Mouse (Mus musculus): ENCODE results near the gene Dst. TPM values are rescaled to one million over a fixed set of nuclear protein-coding genes. Genes with fewer than 3 reads are reported as not detected.

Gene Dst
- polyA plus RNA-seq, 1 experiment from 2014 or later: 63.1 TPM

GRCm38 (mm10) chr1:34077941-34078340 lies 169.9 kb downstream of the Dst start:
- H3K4me1 ChIP-seq (replicated peaks; ENCODE audit: control insufficient read depth, insufficient read depth, low read length): peaks cover 16% of the 10 kb centered on the region
- WGBS: 88% methylated on average over 6 of the region's 6 CpGs

GRCm38 (mm10) chr1:34089011-34089410 lies 181.0 kb downstream of the Dst start:
- H3K9ac ChIP-seq: no peak overlapping the region
- peaks cover 6% of the 10 kb centered on the region for H3K36me3 ChIP-seq (replicated peaks; ENCODE audit: control insufficient read depth, insufficient read depth)
- no peaks in the 10 kb centered on the region for H3K27me3 ChIP-seq (ENCODE audit: control insufficient read depth, insufficient read depth, low read length)
- no peak overlapping the region for H3K4me2 ChIP-seq (replicated peaks)
- WGBS: 93% methylated on average over 3 of the region's 3 CpGs
- DNase-seq (ENCODE audit: low spot score) (no peak), ATAC-seq (ENCODE audit: low FRiP score) (no peak)
- no peaks in the 10 kb centered on the region for H3K4me1 ChIP-seq (replicated peaks; ENCODE audit: control insufficient read depth, insufficient read depth, low read length)
- no peak overlapping the region for H3K4me3 ChIP-seq (replicated peaks; ENCODE audit: low read length)
- H3K27ac ChIP-seq: no peak overlapping the region
- no peaks in the 10 kb centered on the region for H3K9me3 ChIP-seq (ENCODE audit: control insufficient read depth, low read length)

More at GRCm38 (mm10) chr1:34077941-34078340, 169.9 kb downstream of the Dst start:
- Histone ChIP-seq H3K27me3 (ENCODE audit: control insufficient read depth, insufficient read depth, low read length) (no peaks in the 10 kb centered on the region), H3K9me3 (ENCODE audit: control insufficient read depth, low read length) (no peaks in the 10 kb centered on the region), H3K9ac (no peak overlapping the region), H3K27ac (no peak overlapping the region), H3K4me3 (replicated peaks; ENCODE audit: low read length) (no peak overlapping the region), H3K4me2 (replicated peaks) (no peak overlapping the region), H3K36me3 (replicated peaks; ENCODE audit: control insufficient read depth, insufficient read depth) (no peaks in the 10 kb centered on the region)
- no peak for ATAC-seq (ENCODE audit: low FRiP score)
- no peak for DNase-seq (ENCODE audit: low spot score)

GRCm38 (mm10) chr1:34090700-34091099 lies 182.7 kb downstream of the Dst start:
- no peak overlapping the region for H3K4me3 ChIP-seq (replicated peaks; ENCODE audit: low read length)
- peaks cover 6% of the 10 kb centered on the region for H3K36me3 ChIP-seq (replicated peaks; ENCODE audit: control insufficient read depth, insufficient read depth)
- no peak overlapping the region for H3K9ac ChIP-seq
- no peaks in the 10 kb centered on the region; the same call in 1 of the 2 replicates for H3K4me1 ChIP-seq (replicated peaks; ENCODE audit: control insufficient read depth, insufficient read depth, low read length)
- no peak overlapping the region for H3K27ac ChIP-seq
- ATAC-seq (ENCODE audit: low FRiP score) (no peak), DNase-seq (ENCODE audit: low spot score) (no peak)
- H3K27me3 ChIP-seq (ENCODE audit: control insufficient read depth, insufficient read depth, low read length): no peaks in the 10 kb centered on the region
- WGBS: 77% methylated on average over 7 of the region's 7 CpGs
- no peak overlapping the region for H3K4me2 ChIP-seq (replicated peaks)
- H3K9me3 ChIP-seq (ENCODE audit: control insufficient read depth, low read length): no peaks in the 10 kb centered on the region

- no peak for ATAC-seq (ENCODE audit: low FRiP score)
- Histone ChIP-seq H3K27me3 (ENCODE audit: control insufficient read depth, insufficient read depth, low read length) (no peaks in the 10 kb centered on the region), H3K4me3 (replicated peaks; ENCODE audit: low read length) (no peak overlapping the region), H3K27ac (no peak overlapping the region), H3K9ac (no peak overlapping the region), H3K4me1 (replicated peaks; ENCODE audit: control insufficient read depth, insufficient read depth, low read length) (peaks cover 8% of the 10 kb centered on the region), H3K4me2 (replicated peaks) (no peak overlapping the region), H3K36me3 (replicated peaks; ENCODE audit: control insufficient read depth, insufficient read depth) (no peaks in the 10 kb centered on the region), H3K9me3 (ENCODE audit: control insufficient read depth, low read length) (no peaks in the 10 kb centered on the region)
- no peak for DNase-seq (ENCODE audit: low spot score)
- 94% methylated on average over 7 of the region's 7 CpGs for WGBS
Measured at GRCm38 (mm10) chr1:34093652-34094051, 185.6 kb downstream of the Dst start.

- WGBS: 47% methylated on average over 5 of the region's 5 CpGs
- no peak for DNase-seq (ENCODE audit: low spot score)
- H3K4me1 ChIP-seq (replicated peaks; ENCODE audit: control insufficient read depth, insufficient read depth, low read length): peaks cover 8% of the 10 kb centered on the region
- H3K27me3 ChIP-seq (ENCODE audit: control insufficient read depth, insufficient read depth, low read length): no peaks in the 10 kb centered on the region
- H3K27ac ChIP-seq: no peak overlapping the region
- no peaks in the 10 kb centered on the region for H3K36me3 ChIP-seq (replicated peaks; ENCODE audit: control insufficient read depth, insufficient read depth)
- H3K4me3 ChIP-seq (replicated peaks; ENCODE audit: low read length): no peak overlapping the region
- no peak overlapping the region for H3K9ac ChIP-seq
- H3K4me2 ChIP-seq (replicated peaks): no peak overlapping the region
- ATAC-seq (ENCODE audit: low FRiP score): no peak
- H3K9me3 ChIP-seq (ENCODE audit: control insufficient read depth, low read length): no peaks in the 10 kb centered on the region
Measured at GRCm38 (mm10) chr1:34094301-34094700, 186.3 kb downstream of the Dst start.

GRCm38 (mm10) chr1:34095173-34095572 lies 187.1 kb downstream of the Dst start:
- 54% methylated on average over 4 of the region's 4 CpGs for WGBS
- Histone ChIP-seq H3K9me3 (ENCODE audit: control insufficient read depth, low read length) (no peaks in the 10 kb centered on the region), H3K27ac (no peak overlapping the region), H3K4me2 (replicated peaks) (no peak overlapping the region), H3K36me3 (replicated peaks; ENCODE audit: control insufficient read depth, insufficient read depth) (no peaks in the 10 kb centered on the region), H3K4me3 (replicated peaks; ENCODE audit: low read length) (no peak overlapping the region), H3K4me1 (replicated peaks; ENCODE audit: control insufficient read depth, insufficient read depth, low read length) (peaks cover 8% of the 10 kb centered on the region), H3K9ac (no peak overlapping the region), H3K27me3 (ENCODE audit: control insufficient read depth, insufficient read depth, low read length) (no peaks in the 10 kb centered on the region)
- DNase-seq (ENCODE audit: low spot score): no peak
- ATAC-seq (ENCODE audit: low FRiP score): no peak

GRCm38 (mm10) chr1:34096923-34097322 lies 188.9 kb downstream of the Dst start:
- Histone ChIP-seq H3K27me3 (ENCODE audit: control insufficient read depth, insufficient read depth, low read length) (no peaks in the 10 kb centered on the region), H3K9me3 (ENCODE audit: control insufficient read depth, low read length) (no peaks in the 10 kb centered on the region), H3K36me3 (replicated peaks; ENCODE audit: control insufficient read depth, insufficient read depth) (no peaks in the 10 kb centered on the region), H3K4me1 (replicated peaks; ENCODE audit: control insufficient read depth, insufficient read depth, low read length) (peaks cover 8% of the 10 kb centered on the region), H3K4me2 (replicated peaks) (no peak overlapping the region), H3K27ac (no peak overlapping the region; the same call in 1 of the 2 replicates), H3K9ac (no peak overlapping the region), H3K4me3 (replicated peaks; ENCODE audit: low read length) (no peak overlapping the region)
- DNase-seq (ENCODE audit: low spot score) (no peak), ATAC-seq (ENCODE audit: low FRiP score) (no peak; the same call in 1 of the 2 replicates)
- WGBS: 59% methylated on average over 3 of the region's 3 CpGs

- H3K36me3 ChIP-seq (replicated peaks; ENCODE audit: control insufficient read depth, insufficient read depth): no peaks in the 10 kb centered on the region
- no peak overlapping the region for H3K4me2 ChIP-seq (replicated peaks)
- no peak for DNase-seq (ENCODE audit: low spot score)
- 26% methylated on average over 4 of the region's 4 CpGs for WGBS
- peak; percentile 68; the same call in 1 of the 2 replicates for ATAC-seq (ENCODE audit: low FRiP score)
- H3K27me3 ChIP-seq (ENCODE audit: control insufficient read depth, insufficient read depth, low read length): no peaks in the 10 kb centered on the region
- no peak overlapping the region for H3K9ac ChIP-seq
- H3K4me3 ChIP-seq (replicated peaks; ENCODE audit: low read length): no peak overlapping the region
- H3K27ac ChIP-seq: no peak overlapping the region; the same call in 1 of the 2 replicates
- H3K4me1 ChIP-seq (replicated peaks; ENCODE audit: control insufficient read depth, insufficient read depth, low read length): peaks cover 8% of the 10 kb centered on the region
- no peaks in the 10 kb centered on the region for H3K9me3 ChIP-seq (ENCODE audit: control insufficient read depth, low read length)
Measured at GRCm38 (mm10) chr1:34097640-34098039, 189.6 kb downstream of the Dst start.

- H3K9me3 ChIP-seq (ENCODE audit: control insufficient read depth, low read length): no peaks in the 10 kb centered on the region
- H3K9ac ChIP-seq: no peak overlapping the region
- ATAC-seq (ENCODE audit: low FRiP score) (no peak), DNase-seq (ENCODE audit: low spot score) (no peak)
- no peak overlapping the region for H3K4me3 ChIP-seq (replicated peaks; ENCODE audit: low read length)
- H3K36me3 ChIP-seq (replicated peaks; ENCODE audit: control insufficient read depth, insufficient read depth): no peaks in the 10 kb centered on the region
- no peaks in the 10 kb centered on the region for H3K27me3 ChIP-seq (ENCODE audit: control insufficient read depth, insufficient read depth, low read length)
- no peak overlapping the region for H3K4me2 ChIP-seq (replicated peaks)
- H3K4me1 ChIP-seq (replicated peaks; ENCODE audit: control insufficient read depth, insufficient read depth, low read length): peaks cover 18% of the 10 kb centered on the region
- H3K27ac ChIP-seq: no peak overlapping the region
- WGBS: 38% methylated on average over 3 of the region's 3 CpGs
Measured at GRCm38 (mm10) chr1:34099439-34099838, 191.4 kb downstream of the Dst start.

- H3K4me1 ChIP-seq (replicated peaks; ENCODE audit: control insufficient read depth, insufficient read depth, low read length): peaks cover 18% of the 10 kb centered on the region
- DNase-seq (ENCODE audit: low spot score) (no peak), ATAC-seq (ENCODE audit: low FRiP score) (no peak)
- H3K27ac ChIP-seq: no peak overlapping the region
- no peaks in the 10 kb centered on the region for H3K9me3 ChIP-seq (ENCODE audit: control insufficient read depth, low read length)
- no peak overlapping the region for H3K4me3 ChIP-seq (replicated peaks; ENCODE audit: low read length)
- H3K4me2 ChIP-seq (replicated peaks): no peak overlapping the region
- no peak overlapping the region for H3K9ac ChIP-seq
- no peaks in the 10 kb centered on the region for H3K36me3 ChIP-seq (replicated peaks; ENCODE audit: control insufficient read depth, insufficient read depth)
- no peaks in the 10 kb centered on the region for H3K27me3 ChIP-seq (ENCODE audit: control insufficient read depth, insufficient read depth, low read length)
- WGBS: 17% methylated on average over 4 of the region's 4 CpGs
Measured at GRCm38 (mm10) chr1:34100385-34100784, 192.4 kb downstream of the Dst start.
